Mouse (Mus musculus) lung, postnatal 0 days (tissue): Measurements from ENCODE around the gene Syt10.

Source experiments
- CTCF ChIP-seq: IDR thresholded peaks from 2 replicates; pipeline ENCODE4 v1.5.1; 2016; ENCODE audit warnings: antibody characterized with exemption, mild to moderate bottlenecking
- EP300 ChIP-seq: IDR thresholded peaks from 2 replicates; pipeline ENCODE4 v1.6.1; 2016; ENCODE audit warnings: antibody characterized with exemption, mild to moderate bottlenecking, control low read depth

DNA sequence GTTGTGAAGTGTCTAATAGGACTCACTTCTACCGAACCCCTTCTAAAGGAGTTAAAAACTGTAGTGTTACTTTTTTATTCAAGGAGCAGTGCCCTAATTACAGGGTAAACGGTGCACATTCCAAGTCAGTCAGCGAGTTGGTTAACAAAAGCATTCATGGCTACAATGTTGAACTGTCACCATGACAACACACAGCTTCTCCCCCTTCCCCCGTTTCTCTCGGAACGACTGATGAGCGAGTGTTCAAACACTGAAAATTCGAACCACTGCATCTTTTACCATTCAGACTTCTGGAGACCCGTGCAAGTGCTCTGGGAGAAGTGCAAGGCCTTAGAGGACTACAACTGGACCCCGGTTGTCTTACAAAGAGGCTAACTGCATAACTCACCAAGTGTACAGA lies 25.6 kb downstream of the Syt10 start:
- TF ChIP-seq CTCF (no peak), EP300 (no peak)
